Mouse (Mus musculus) kidney, adult 10 weeks (tissue): ENCODE results near the gene Olfr1245. TPM values are rescaled to one million over a fixed set of nuclear protein-coding genes. Genes with fewer than 3 reads are reported as not detected.

Experiments
- polyA plus RNA-seq: library from polyadenylated mRNA; stranded (reverse); fragments of 350-450 nt; fragmentation: Illumina TruSeq; extraction: RNeasy Lipid Tissue Mini Kit (QIAGEN cat#74804); gene quantifications from one replicate; pipeline ENCODE4 v1.2.3, GENCODE M21; 2014; ENCODE audit warnings: low read depth, low replicate concordance

Olfr1245 gene
- not detected for polyA plus RNA-seq

GRCm38 (mm10) chr2:89578347-89578746 lies at the start of gene Olfr1245:
Gene Olfr1245 (minus strand): TSS chr2:89578447.

GRCm38 (mm10) chr2:89618145-89618544 lies 39.9 kb upstream of the Olfr1245 start, which contains the start of gene Olfr1248:
Gene Olfr1248 (minus strand): TSS chr2:89618245.

GRCm38 (mm10) chr2:89614030-89614429 lies 35.8 kb upstream of the Olfr1245 start, which contains the start of gene Olfr1247:
Gene Olfr1247 (minus strand): TSS chr2:89614130.

GRCm38 (mm10) chr2:89593057-89593456 lies 14.8 kb upstream of the Olfr1245 start, which contains the start of gene Olfr1246:
Gene Olfr1246 (minus strand): TSS chr2:89593157.

GRCm38 (mm10) chr2:89531387-89531786 lies 46.9 kb downstream of the Olfr1245 start, which contains the start of gene Olfr1243:
Gene Olfr1243 (minus strand): TSS chr2:89531487.

Other genes starting within 250 kb of the Olfr1245 start
- gene Olfr1232, start 248.8 kb downstream of the Olfr1245 start, polyA plus RNA-seq, result not detected
- not detected for gene Olfr1233, start 236.0 kb downstream of the Olfr1245 start, polyA plus RNA-seq
- gene Olfr1234, start 213.6 kb downstream of the Olfr1245 start, polyA plus RNA-seq, result not detected
- gene Olfr1238, start 168.8 kb downstream of the Olfr1245 start, polyA plus RNA-seq, result not detected
- gene Olfr1239, start 158.0 kb downstream of the Olfr1245 start, polyA plus RNA-seq, result not detected
- not detected for gene Olfr1240, start 135.4 kb downstream of the Olfr1245 start, polyA plus RNA-seq
- not detected for gene Olfr1241, start 91.3 kb downstream of the Olfr1245 start, polyA plus RNA-seq
- gene Olfr1242, start 80.1 kb downstream of the Olfr1245 start, polyA plus RNA-seq, result not detected
- not detected for gene Olfr1243, start 47.0 kb downstream of the Olfr1245 start, polyA plus RNA-seq
- gene Olfr1246, start 14.7 kb upstream of the Olfr1245 start, polyA plus RNA-seq, result not detected
- not detected for gene Olfr1247, start 35.7 kb upstream of the Olfr1245 start, polyA plus RNA-seq
- not detected for gene Olfr1248, start 39.8 kb upstream of the Olfr1245 start, polyA plus RNA-seq
- not detected for gene Olfr1249, start 56.5 kb upstream of the Olfr1245 start, polyA plus RNA-seq
- gene Olfr1250, start 83.0 kb upstream of the Olfr1245 start, polyA plus RNA-seq, result not detected
- gene Olfr1251, start 93.5 kb upstream of the Olfr1245 start, polyA plus RNA-seq, result not detected
- gene Olfr1252, start 146.6 kb upstream of the Olfr1245 start, polyA plus RNA-seq, result not detected
- gene Olfr1253, start 178.6 kb upstream of the Olfr1245 start, polyA plus RNA-seq, result not detected
- gene Olfr1254, start 215.2 kb upstream of the Olfr1245 start, polyA plus RNA-seq, result not detected
- not detected for gene Olfr1255, start 233.6 kb upstream of the Olfr1245 start, polyA plus RNA-seq